Mouse (Mus musculus) lung, embryonic 14.5 days (tissue): ENCODE results near the gene Hist1h2ao. TPM values are rescaled to one million over a fixed set of nuclear protein-coding genes. Genes with fewer than 3 reads are reported as not detected.
A peak's percentile ranks its signal among the peaks of the same experiment; 100 is the strongest.
"Not testable (repeated sequence)": the region's sequence is repeated elsewhere in the genome, so short reads cannot be mapped to it uniquely, and the experiment has no call there.

ENCODE experiments used
- ATAC-seq: fragments of 200-750 bp; cut with Nextera tagmentation; 2 replicates; pipeline ENCODE4 v1.8.0; 2017; ENCODE audit warnings: mild to moderate bottlenecking, moderate TSS enrichment, moderate library complexity; ENCODE audit not compliant: insufficient read depth
- DNase-seq: peaks from one replicate; pipeline ENCODE4 v3.0.0-alpha.2; 2015
- H3K27ac ChIP-seq: fragments of 300-500 bp; sonication (generic); 2 replicates; pipeline ENCODE4 v1.5.1; 2014; ENCODE audit warnings: low read depth, mild to moderate bottlenecking, moderate library complexity
- H3K27me3 ChIP-seq: fragments of 300-500 bp; sonication (generic); 2 replicates; pipeline ENCODE4 v1.6.1; 2014; ENCODE audit warnings: low read length, control low read depth; ENCODE audit not compliant: insufficient read depth
- H3K36me3 ChIP-seq: fragments of 300-500 bp; sonication (generic); 2 replicates; pipeline ENCODE4 v1.6.1; 2014; ENCODE audit warnings: control low read depth; ENCODE audit not compliant: insufficient read depth
- H3K4me1 ChIP-seq: fragments of 300-500 bp; sonication (generic); 2 replicates; pipeline ENCODE4 v1.6.1; 2014; ENCODE audit warnings: antibody characterized with exemption, control low read depth; ENCODE audit not compliant: insufficient read depth
- H3K4me2 ChIP-seq: fragments of 300-500 bp; sonication (generic); 2 replicates; pipeline ENCODE4 v1.6.1; 2014; ENCODE audit warnings: mild to moderate bottlenecking
- H3K4me3 ChIP-seq: fragments of 300-500 bp; sonication (generic); 2 replicates; pipeline ENCODE4 v1.5.1; 2014; ENCODE audit warnings: low read depth, low read length
- H3K9ac ChIP-seq: fragments of 300-500 bp; sonication (generic); 2 replicates; pipeline ENCODE4 v1.6.1; 2014
- H3K9me3 ChIP-seq: fragments of 300-500 bp; sonication (generic); 2 replicates; pipeline ENCODE4 v1.6.1; 2016; ENCODE audit warnings: low read depth, low read length, control low read depth
- CTCF ChIP-seq: IDR thresholded peaks from 2 replicates; pipeline ENCODE4 v1.5.1; 2016; ENCODE audit warnings: antibody characterized with exemption, low read depth
- WGBS: fragments of 180-500 bp; shearing (Covaris S2); extraction: QIAGEN DNeasy Blood & Tissue Kit; methylation state at CpG from one replicate; pipeline ENCODE4 v1.1.7; 2014; 5-methylcytosine and 5-hydroxymethylcytosine counted together
- polyA plus RNA-seq: library from polyadenylated mRNA; unstranded; fragments of >200 nt; fragmentation: Nextera tagmentation; extraction: Ambion mirVana; gene quantifications from 2 replicates; pipeline ENCODE4 v1.2.1, GENCODE M21; 2014

Gene Hist1h2ao
- polyA plus RNA-seq, 1 experiment from 2014 or later = 1.9 TPM

DNA sequence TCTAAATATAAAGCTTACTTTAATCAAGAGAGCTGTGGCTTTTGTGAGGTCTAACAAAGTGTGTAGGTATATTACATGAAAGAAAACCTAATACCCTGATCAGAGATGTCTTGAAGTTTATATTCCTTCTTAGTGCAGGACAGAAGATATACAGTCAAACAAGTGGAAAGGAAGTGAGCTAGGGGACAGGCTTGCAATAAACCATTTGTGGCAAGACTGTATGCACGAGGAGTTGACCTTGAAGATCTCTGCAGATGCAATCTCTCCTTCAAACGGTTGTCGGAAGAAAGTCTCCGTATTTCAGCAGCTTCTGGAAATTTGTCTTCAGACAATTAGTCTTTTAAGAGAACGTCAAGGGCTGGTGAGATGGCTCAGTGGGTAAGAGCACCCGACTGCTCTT is 20.3 kb upstream of the Hist1h2ao start:
- peaks cover 13% of the 10 kb centered on the region; the same call in 1 of the 2 replicates for H3K4me1 ChIP-seq
- 54% methylated on average over 6 of the region's 6 CpGs for WGBS
- ATAC-seq = no peak
- no peaks in the 10 kb centered on the region for H3K27me3 ChIP-seq
- no peak for TF ChIP-seq CTCF
- DNase-seq = no peak
- H3K27ac ChIP-seq = 0 out of 2 replicates have a peak overlapping the region, but pooled peaks have one; percentile 16
- H3K36me3 ChIP-seq = no peaks in the 10 kb centered on the region
- no peaks in the 10 kb centered on the region for H3K9me3 ChIP-seq
- H3K4me3 ChIP-seq = no peak overlapping the region
- no peak overlapping the region for H3K9ac ChIP-seq
- no peak overlapping the region for H3K4me2 ChIP-seq

DNA sequence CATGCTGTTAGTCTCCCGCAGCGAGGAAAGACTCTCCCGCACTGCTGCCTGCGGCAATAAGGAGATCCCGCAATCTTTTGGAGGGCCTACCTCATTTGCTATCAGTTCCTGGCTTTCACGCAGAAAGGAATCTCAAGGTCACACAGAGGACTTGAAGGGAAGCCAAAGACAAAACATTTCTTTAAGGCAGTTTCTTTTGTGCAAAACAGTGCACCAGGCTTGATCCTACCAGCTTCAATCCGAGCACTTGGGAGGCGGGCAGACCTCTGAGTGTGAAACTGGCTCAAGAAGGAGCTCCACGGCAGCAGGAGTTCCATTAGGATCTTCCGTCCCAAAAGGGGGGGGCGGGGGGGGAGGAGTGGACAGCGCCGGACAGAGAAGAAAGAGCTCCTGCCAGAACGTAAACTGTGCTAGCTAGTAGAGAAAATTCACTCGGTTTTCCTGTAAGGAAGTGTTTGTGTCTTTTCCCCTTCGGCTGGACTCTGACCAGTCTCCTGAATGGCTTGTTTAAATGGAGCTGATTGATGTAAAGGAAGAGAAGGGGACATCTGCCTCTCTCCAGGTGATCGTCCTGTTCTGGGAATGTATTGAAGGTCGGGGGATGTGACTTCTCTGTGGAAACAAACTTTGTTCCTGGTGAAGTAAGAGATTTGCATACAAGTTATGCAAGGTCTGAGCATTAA is 19.5 kb upstream of the Hist1h2ao start:
- Histone ChIP-seq H3K4me3 (peak overlapping the region; percentile 20), H3K9ac (peak overlapping the region; percentile 24), H3K9me3 (no peaks in the 10 kb centered on the region), H3K4me1 (peaks cover 11% of the 10 kb centered on the region; the same call in 1 of the 2 replicates), H3K27me3 (no peaks in the 10 kb centered on the region), H3K36me3 (no peaks in the 10 kb centered on the region), H3K4me2 (peak overlapping the region; percentile 52), H3K27ac (peak overlapping the region; percentile 78)
- ATAC-seq (no peak), DNase-seq (peak; percentile 66)
- no peak for TF ChIP-seq CTCF
- 9% methylated on average over 18 of the region's 18 CpGs for WGBS

DNA sequence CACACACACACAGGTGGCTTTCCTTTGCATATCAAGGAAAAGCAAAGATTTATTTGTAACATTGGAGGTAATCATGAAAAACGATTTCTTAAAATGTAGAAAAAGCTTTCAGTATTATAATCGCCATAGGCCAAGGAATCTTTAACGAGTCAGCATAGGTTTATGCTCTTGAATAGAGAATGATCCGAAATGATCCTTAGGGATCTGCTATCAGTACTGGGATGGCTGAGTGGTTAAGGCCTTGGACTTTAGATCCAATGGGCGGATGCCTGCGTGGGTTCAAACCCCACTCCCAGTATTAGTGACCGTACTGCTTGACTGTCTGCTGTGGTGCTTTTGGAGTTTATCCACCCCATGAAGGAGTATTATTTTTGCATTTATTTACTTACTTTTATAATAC is 14.7 kb upstream of the Hist1h2ao start:
- ATAC-seq (no peak), DNase-seq (no peak)
- Histone ChIP-seq H3K4me1 (no peaks in the 10 kb centered on the region), H3K9ac (no peak overlapping the region), H3K4me3 (no peak overlapping the region), H3K36me3 (no peaks in the 10 kb centered on the region), H3K27me3 (no peaks in the 10 kb centered on the region), H3K4me2 (no peak overlapping the region), H3K9me3 (no peaks in the 10 kb centered on the region), H3K27ac (no peak overlapping the region)
- no peak for TF ChIP-seq CTCF
- WGBS = 88% methylated on average over 7 of the region's 7 CpGs

DNA sequence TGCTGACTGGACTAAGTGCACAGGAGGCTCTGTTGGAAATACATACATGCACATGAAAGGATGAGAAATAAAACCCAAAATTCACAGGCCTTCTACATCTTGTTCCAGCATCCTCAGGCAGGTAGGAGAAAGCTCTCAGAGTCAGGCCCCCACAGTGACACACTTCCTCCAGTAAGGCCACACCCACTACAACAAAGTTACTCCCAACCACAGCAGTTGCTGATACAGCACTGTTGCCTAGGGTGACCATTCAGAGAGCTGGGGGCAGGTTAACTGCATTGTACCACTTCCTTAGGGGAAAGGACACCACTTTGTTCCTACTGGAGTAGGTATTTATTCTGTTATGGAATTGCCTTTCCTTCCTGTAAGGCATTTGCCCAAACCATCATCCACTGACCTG is 13.1 kb upstream of the Hist1h2ao start:
- not testable (repeated sequence) for H3K4me2 ChIP-seq, H3K27me3 ChIP-seq, H3K9me3 ChIP-seq, H3K4me3 ChIP-seq, H3K36me3 ChIP-seq, ATAC-seq, H3K27ac ChIP-seq, DNase-seq, H3K4me1 ChIP-seq, H3K9ac ChIP-seq

DNA sequence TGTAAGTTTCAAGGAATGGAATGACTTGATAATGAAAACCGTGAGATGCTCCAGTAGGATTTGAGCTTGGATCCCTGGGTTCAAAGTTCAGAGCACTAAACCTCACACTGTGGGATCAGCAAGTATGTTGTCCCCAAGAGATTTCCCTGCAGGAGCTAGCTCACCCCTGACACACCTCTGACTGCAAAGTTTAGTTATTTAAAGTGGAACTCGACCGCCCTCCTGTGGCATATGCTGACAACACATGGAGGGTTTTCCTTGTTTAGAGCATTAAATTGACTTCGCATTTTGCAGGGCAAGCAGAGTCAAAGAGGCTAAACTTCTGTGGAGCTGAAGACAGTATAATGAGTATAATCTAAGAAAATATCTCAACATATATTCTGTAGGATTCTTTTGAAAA is 7.2 kb upstream of the Hist1h2ao start:
- DNase-seq, H3K9me3 ChIP-seq, H3K4me3 ChIP-seq, H3K27me3 ChIP-seq, H3K4me2 ChIP-seq, H3K36me3 ChIP-seq, H3K27ac ChIP-seq, H3K4me1 ChIP-seq, H3K9ac ChIP-seq: not testable (repeated sequence)
- peak; percentile 86 for ATAC-seq
- no CpG with 5 or more reads among the region's 4 CpGs for WGBS

DNA sequence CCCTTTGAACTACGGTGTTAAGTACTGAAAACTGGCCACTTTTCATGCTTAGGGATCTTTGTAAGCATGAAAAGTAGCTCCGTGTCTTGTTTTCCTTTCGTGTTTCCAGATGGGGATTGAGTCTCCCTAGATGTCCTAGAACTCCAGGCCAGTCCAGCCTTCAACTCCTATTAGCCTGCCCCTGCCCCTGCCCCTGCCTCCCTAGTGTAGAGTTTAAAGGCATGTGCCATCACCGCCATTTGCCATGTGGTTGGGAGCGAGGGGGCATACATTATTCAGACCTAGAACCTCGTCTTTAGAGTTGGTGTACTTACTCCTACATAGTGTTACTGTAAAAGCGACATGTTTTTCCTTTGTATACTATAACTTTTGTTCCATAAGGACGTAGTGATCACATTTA is 809 bp downstream of the Hist1h2ao start:
- not testable (repeated sequence) for H3K27ac ChIP-seq

DNA sequence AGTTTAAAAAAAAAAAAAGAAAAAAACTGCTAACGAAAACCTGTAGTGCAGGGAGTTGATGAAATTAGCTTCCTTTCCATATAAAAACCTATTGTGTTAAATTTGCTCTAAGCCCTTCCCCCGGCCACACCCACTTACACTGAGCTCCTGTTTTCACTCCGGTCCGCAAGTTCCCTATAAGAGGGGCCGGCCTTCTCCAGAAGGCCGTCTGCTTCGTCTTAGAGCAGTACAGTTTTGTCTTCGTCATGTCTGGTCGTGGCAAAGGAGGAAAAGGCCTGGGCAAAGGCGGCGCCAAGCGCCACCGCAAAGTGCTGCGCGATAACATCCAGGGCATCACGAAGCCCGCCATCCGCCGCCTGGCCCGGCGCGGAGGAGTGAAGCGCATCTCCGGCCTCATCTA is 1.3 kb downstream of the Hist1h2ao start, which contains the start of gene Hist1h4m:
Gene Hist1h4m, plus strand, starts transcription at position 208 of the 400 bp plus-strand sequence.
- H3K9ac ChIP-seq, H3K4me3 ChIP-seq, H3K4me1 ChIP-seq, DNase-seq, H3K27me3 ChIP-seq, H3K9me3 ChIP-seq, H3K36me3 ChIP-seq: not testable (repeated sequence)
- H3K27ac ChIP-seq = peak within 1 kb of the TSS; percentile 67
- peak; percentile 59 for ATAC-seq
- WGBS = no CpG with 5 or more reads among the region's 24 CpGs
- peak within 1 kb of the TSS; percentile 38; the same call in 1 of the 2 replicates for H3K4me2 ChIP-seq

More for the DNA sequence above, 809 bp downstream of the Hist1h2ao start:
- H3K27me3 ChIP-seq, H3K4me3 ChIP-seq, H3K9me3 ChIP-seq, H3K4me2 ChIP-seq, H3K9ac ChIP-seq, DNase-seq, H3K36me3 ChIP-seq, H3K4me1 ChIP-seq: not testable (repeated sequence)
- ATAC-seq = peak; percentile 41
- WGBS = no CpG with 5 or more reads among the region's 8 CpGs

DNA sequence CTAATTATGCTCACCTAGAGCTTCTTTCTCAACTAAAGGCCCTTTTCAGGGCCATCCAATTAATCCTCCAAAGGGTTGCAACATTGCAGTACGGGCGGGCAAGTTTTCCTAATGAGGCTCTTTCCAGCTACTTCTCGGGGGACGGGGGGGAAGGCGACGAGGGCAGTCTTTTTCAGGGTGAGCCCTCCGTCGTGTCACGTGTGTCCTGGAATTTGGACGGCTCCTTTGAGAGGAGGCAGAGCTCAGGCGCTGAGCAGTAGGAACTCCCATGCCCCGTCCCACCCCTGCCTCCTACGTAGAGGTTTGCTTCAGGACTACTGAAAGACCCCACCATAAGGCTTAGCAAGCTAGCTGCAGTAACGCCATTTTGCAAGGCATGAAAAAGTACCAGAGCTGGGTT is 1.8 kb downstream of the Hist1h2ao start:
- peak overlapping the region; percentile 67 for H3K27ac ChIP-seq
- not testable (repeated sequence) for H3K36me3 ChIP-seq, H3K27me3 ChIP-seq, H3K9me3 ChIP-seq, H3K4me3 ChIP-seq, DNase-seq, H3K9ac ChIP-seq, H3K4me1 ChIP-seq
- ATAC-seq = peak; percentile 58
- H3K4me2 ChIP-seq = peak overlapping the region; percentile 38; the same call in 1 of the 2 replicates
- 0% methylated on average over 12 of the region's 14 CpGs for WGBS

DNA sequence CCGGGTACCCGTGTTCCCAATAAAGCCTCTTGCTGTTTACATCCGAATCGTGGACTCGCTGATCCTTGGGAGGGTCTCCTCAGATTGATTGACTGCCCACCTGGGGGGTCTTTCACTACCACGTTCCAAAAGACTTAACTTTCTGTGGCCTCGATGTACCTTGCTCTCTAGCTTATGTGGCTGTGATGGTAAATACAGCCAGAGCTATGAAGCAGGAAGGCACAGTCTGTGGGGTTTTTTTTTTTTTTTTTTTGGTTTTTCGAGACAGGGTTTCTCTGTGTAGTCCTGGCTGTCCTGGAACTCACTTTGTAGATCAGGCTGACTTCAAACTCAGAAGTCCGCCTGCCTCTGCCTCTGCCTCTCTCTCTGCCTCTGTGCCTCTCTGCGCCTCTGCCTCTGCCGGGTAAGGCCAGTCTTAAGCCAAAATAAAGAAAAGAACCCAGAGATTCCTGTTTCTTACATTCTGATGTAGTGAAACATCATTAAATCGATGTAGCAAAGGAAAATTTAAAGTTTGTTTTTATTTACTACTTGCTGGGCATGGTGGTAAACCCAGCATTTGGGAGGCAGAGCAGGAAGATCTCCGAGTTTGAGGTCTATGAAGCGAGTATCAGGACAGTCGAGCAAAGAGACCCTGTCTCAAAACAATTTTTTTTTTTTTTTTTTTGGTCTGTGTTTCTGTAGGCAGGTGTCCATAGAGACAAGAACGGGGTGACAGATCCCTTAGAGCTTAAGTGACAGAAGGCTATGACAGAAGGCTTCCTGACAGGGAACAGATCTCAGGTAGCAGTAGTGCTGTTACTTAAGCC is 10.0 kb downstream of the Hist1h2ao start:
- not testable (repeated sequence) for H3K4me2 ChIP-seq, H3K27ac ChIP-seq, H3K4me1 ChIP-seq, ATAC-seq, H3K4me3 ChIP-seq, H3K36me3 ChIP-seq, H3K27me3 ChIP-seq, DNase-seq, H3K9me3 ChIP-seq, H3K9ac ChIP-seq
- WGBS = 74% methylated on average over 6 of the region's 16 CpGs
